Mouse (Mus musculus): Measurements from ENCODE around the gene Dhrs1. TPM values are rescaled to one million over a fixed set of nuclear protein-coding genes. Genes with fewer than 3 reads are reported as not detected.

The Dhrs1 gene
- polyA plus RNA-seq, 1 experiment: 63.7 TPM

DNA sequence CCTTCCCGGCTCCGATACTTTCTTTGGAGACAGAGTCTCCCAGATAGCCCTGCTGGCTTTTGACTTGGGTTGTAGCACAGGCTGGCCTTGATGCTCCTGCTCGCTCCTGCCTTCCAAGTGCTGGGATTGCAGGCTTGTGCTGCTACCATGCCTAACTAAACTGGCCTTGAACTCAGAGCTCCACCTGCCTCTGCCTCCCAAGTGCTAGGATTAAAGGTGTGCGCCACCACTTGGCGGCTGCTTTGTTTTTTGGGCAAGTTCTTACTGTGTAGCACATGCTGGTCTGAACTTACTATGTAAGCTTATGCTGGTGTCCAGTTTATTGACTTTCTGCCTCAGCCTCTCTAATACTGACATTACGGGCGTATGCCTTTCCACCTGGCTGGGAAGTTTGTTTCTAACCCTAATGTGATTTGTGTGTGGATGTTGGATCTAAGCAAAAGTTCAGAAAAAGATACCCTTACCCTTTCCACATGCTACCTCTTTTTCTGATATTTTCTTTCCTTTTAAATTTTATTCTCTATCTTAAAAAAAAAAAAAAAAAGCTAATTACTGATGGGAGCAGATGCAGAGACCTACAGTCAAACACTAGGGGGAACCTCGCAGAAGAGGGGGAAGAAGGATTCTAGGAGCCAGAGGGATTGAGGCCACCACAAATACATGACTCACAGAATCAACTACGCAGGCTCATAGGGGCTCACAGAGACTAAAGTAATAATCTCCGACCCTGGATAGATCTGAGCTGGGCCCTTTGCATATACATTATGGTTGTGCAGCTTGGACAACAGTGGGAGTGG, 1.8 kb upstream of the Dhrs1 start:
- Histone ChIP-seq H3K27me3 (ENCODE audit: control insufficient read depth, insufficient read depth, insufficient read length) (no peaks in the 10 kb centered on the region), H3K79me2 (ENCODE audit: control insufficient read depth, insufficient read depth) (peaks cover 36% of the 10 kb centered on the region), H3K79me3 (ENCODE audit: low read depth) (peaks cover 19% of the 10 kb centered on the region), H3K36me3 (ENCODE audit: control insufficient read depth, insufficient read depth) (peaks cover 51% of the 10 kb centered on the region), H3ac (ENCODE audit: control insufficient read depth, insufficient read length, low read depth) (no peak overlapping the region), H3K4me3 (ENCODE audit: insufficient read depth, poor library complexity, severe bottlenecking) (peak overlapping the region; percentile 79)
- TF ChIP-seq MAX (IDR thresholded peaks at IDR 0.05): no peak
- TF ChIP-seq MYOG (IDR thresholded peaks at IDR 0.05; ENCODE audit: control insufficient read depth, extremely low read depth, insufficient read length): no peak
- TF ChIP-seq MYOD1 (IDR thresholded peaks at IDR 0.05; ENCODE audit: control insufficient read depth, insufficient read length, low read depth): no peak
- TF ChIP-seq CTCF (IDR thresholded peaks at IDR 0.05; ENCODE audit: control insufficient read depth, insufficient read depth, insufficient read length): no peak

- Histone ChIP-seq H3K36me3 (ENCODE audit: control insufficient read depth, insufficient read depth) (peaks cover 43% of the 10 kb centered on the region), H3K79me2 (ENCODE audit: control insufficient read depth, insufficient read depth) (peaks cover 36% of the 10 kb centered on the region), H3K4me3 (ENCODE audit: insufficient read depth, poor library complexity, severe bottlenecking) (peak overlapping the region; percentile 79), H3ac (ENCODE audit: control insufficient read depth, insufficient read length, low read depth) (peak overlapping the region; percentile 75), H3K27me3 (ENCODE audit: control insufficient read depth, insufficient read depth, insufficient read length) (no peaks in the 10 kb centered on the region), H3K79me3 (ENCODE audit: low read depth) (peaks cover 19% of the 10 kb centered on the region)
- TF ChIP-seq MAX (IDR thresholded peaks at IDR 0.05) (no peak), USF1 (IDR thresholded peaks at IDR 0.05; ENCODE audit: low read depth) (no peak), CTCF (IDR thresholded peaks at IDR 0.05; ENCODE audit: control insufficient read depth, insufficient read depth, insufficient read length) (no peak), FOSL1 (IDR thresholded peaks at IDR 0.05; ENCODE audit: insufficient read depth, low read length, poor library complexity, severe bottlenecking) (no peak), CEBPB (IDR thresholded peaks at IDR 0.05; ENCODE audit: low read depth) (no peak)
These were observed 359 bp upstream of the Dhrs1 start for GRCm38 (mm10) chr14:55745861-55746237.

GRCm38 (mm10) chr14:55743711-55744110, 1.8 kb downstream of the Dhrs1 start:
- H3ac ChIP-seq (ENCODE audit: control insufficient read depth, insufficient read length, low read depth): no peak overlapping the region
- H3K4me3 ChIP-seq (ENCODE audit: insufficient read depth, poor library complexity, severe bottlenecking): no peak overlapping the region
- no peak for TF ChIP-seq MYOG (IDR thresholded peaks at IDR 0.05; ENCODE audit: control insufficient read depth, extremely low read depth, insufficient read length)
- no peak for TF ChIP-seq USF1 (IDR thresholded peaks at IDR 0.05; ENCODE audit: low read depth)
- TF ChIP-seq CTCF (IDR thresholded peaks at IDR 0.05; ENCODE audit: control insufficient read depth, insufficient read depth, insufficient read length): peak; percentile 71
- peaks cover 28% of the 10 kb centered on the region for H3K36me3 ChIP-seq (ENCODE audit: control insufficient read depth, insufficient read depth)
- H3K79me3 ChIP-seq (ENCODE audit: low read depth): peaks cover 19% of the 10 kb centered on the region
- H3K79me2 ChIP-seq (ENCODE audit: control insufficient read depth, insufficient read depth): peaks cover 36% of the 10 kb centered on the region
- no peaks in the 10 kb centered on the region for H3K27me3 ChIP-seq (ENCODE audit: control insufficient read depth, insufficient read depth, insufficient read length)

- Histone ChIP-seq H3K36me3 (ENCODE audit: control insufficient read depth, insufficient read depth) (peaks cover 12% of the 10 kb centered on the region), H3K27me3 (ENCODE audit: control insufficient read depth, insufficient read depth, insufficient read length) (no peaks in the 10 kb centered on the region), H3K4me3 (ENCODE audit: insufficient read depth, poor library complexity, severe bottlenecking) (no peak overlapping the region), H3K79me3 (ENCODE audit: low read depth) (no peaks in the 10 kb centered on the region), H3ac (ENCODE audit: control insufficient read depth, insufficient read length, low read depth) (no peak overlapping the region), H3K79me2 (ENCODE audit: control insufficient read depth, insufficient read depth) (no peaks in the 10 kb centered on the region)
- TF ChIP-seq CEBPB (IDR thresholded peaks at IDR 0.05; ENCODE audit: low read depth) (no peak), MYOD1 (IDR thresholded peaks at IDR 0.05; ENCODE audit: control insufficient read depth, insufficient read length, low read depth) (no peak), USF1 (IDR thresholded peaks at IDR 0.05; ENCODE audit: low read depth) (no peak), MAX (IDR thresholded peaks at IDR 0.05) (no peak), MYOG (IDR thresholded peaks at IDR 0.05; ENCODE audit: control insufficient read depth, extremely low read depth, insufficient read length) (no peak)
These were observed 8.3 kb downstream of the Dhrs1 start for GRCm38 (mm10) chr14:55737086-55737687.

DNA sequence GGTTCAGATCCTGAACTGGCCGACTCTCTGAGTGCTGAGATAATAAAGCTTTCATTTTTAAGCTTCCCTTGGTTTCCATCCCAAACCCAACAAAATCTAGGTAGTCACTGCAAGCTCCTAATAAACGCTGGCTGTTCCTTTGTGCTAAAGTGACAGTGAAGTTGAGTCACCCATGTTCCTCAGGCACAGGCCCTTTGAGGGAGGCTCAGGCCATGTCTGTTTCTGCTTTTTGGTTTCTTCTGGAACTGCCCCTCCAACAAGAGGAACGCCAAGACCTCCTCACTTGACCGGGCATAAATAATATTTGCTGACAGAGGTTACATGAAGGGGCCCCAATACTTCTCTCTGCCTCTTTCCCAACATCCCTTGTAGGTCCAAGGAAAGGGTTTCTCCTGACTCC, 9.7 kb downstream of the Dhrs1 start:
- H3K79me3 ChIP-seq (ENCODE audit: low read depth): no peaks in the 10 kb centered on the region
- H3ac ChIP-seq (ENCODE audit: control insufficient read depth, insufficient read length, low read depth): no peak overlapping the region
- TF ChIP-seq FOSL1 (IDR thresholded peaks at IDR 0.05; ENCODE audit: insufficient read depth, low read length, poor library complexity, severe bottlenecking) (no peak), MYOG (IDR thresholded peaks at IDR 0.05; ENCODE audit: control insufficient read depth, extremely low read depth, insufficient read length) (no peak), CEBPB (IDR thresholded peaks at IDR 0.05; ENCODE audit: low read depth) (no peak), MYOD1 (IDR thresholded peaks at IDR 0.05; ENCODE audit: control insufficient read depth, insufficient read length, low read depth) (no peak), USF1 (IDR thresholded peaks at IDR 0.05; ENCODE audit: low read depth) (no peak), CTCF (IDR thresholded peaks at IDR 0.05; ENCODE audit: control insufficient read depth, insufficient read depth, insufficient read length) (no peak), MAX (IDR thresholded peaks at IDR 0.05) (no peak)
- H3K36me3 ChIP-seq (ENCODE audit: control insufficient read depth, insufficient read depth): peaks cover 6% of the 10 kb centered on the region
- H3K79me2 ChIP-seq (ENCODE audit: control insufficient read depth, insufficient read depth): no peaks in the 10 kb centered on the region
- no peaks in the 10 kb centered on the region for H3K27me3 ChIP-seq (ENCODE audit: control insufficient read depth, insufficient read depth, insufficient read length)
- no peak overlapping the region for H3K4me3 ChIP-seq (ENCODE audit: insufficient read depth, poor library complexity, severe bottlenecking)

GRCm38 (mm10) chr14:55735334-55735733, 10.2 kb downstream of the Dhrs1 start:
- H3K79me2 ChIP-seq (ENCODE audit: control insufficient read depth, insufficient read depth): no peaks in the 10 kb centered on the region
- H3ac ChIP-seq (ENCODE audit: control insufficient read depth, insufficient read length, low read depth): no peak overlapping the region
- TF ChIP-seq MYOD1 (IDR thresholded peaks at IDR 0.05; ENCODE audit: control insufficient read depth, insufficient read length, low read depth) (no peak), USF1 (IDR thresholded peaks at IDR 0.05; ENCODE audit: low read depth) (no peak), MYOG (IDR thresholded peaks at IDR 0.05; ENCODE audit: control insufficient read depth, extremely low read depth, insufficient read length) (no peak), CEBPB (IDR thresholded peaks at IDR 0.05; ENCODE audit: low read depth) (no peak), CTCF (IDR thresholded peaks at IDR 0.05; ENCODE audit: control insufficient read depth, insufficient read depth, insufficient read length) (no peak), MAX (IDR thresholded peaks at IDR 0.05) (no peak), FOSL1 (IDR thresholded peaks at IDR 0.05; ENCODE audit: insufficient read depth, low read length, poor library complexity, severe bottlenecking) (no peak)
- H3K36me3 ChIP-seq (ENCODE audit: control insufficient read depth, insufficient read depth): peaks cover 6% of the 10 kb centered on the region
- no peak overlapping the region for H3K4me3 ChIP-seq (ENCODE audit: insufficient read depth, poor library complexity, severe bottlenecking)
- no peaks in the 10 kb centered on the region for H3K79me3 ChIP-seq (ENCODE audit: low read depth)
- no peaks in the 10 kb centered on the region for H3K27me3 ChIP-seq (ENCODE audit: control insufficient read depth, insufficient read depth, insufficient read length)
